Mouse (Mus musculus) E14TG2a.4 (cell line): Measurements from ENCODE around the gene Ppil2.

Experiments
- H3K27me3 ChIP-seq: 2 replicates; pipeline ENCODE4 v1.6.1; 2014; ENCODE audit warnings: low read length, control low read depth; ENCODE audit not compliant: insufficient read depth
- H3K36me3 ChIP-seq: 2 replicates; pipeline ENCODE4 v1.6.1; 2014; ENCODE audit warnings: low read length, control low read depth; ENCODE audit not compliant: insufficient read depth
- H3K4me1 ChIP-seq: replicated peaks from 2 replicates; pipeline ENCODE4 v1.6.1; 2014; ENCODE audit warnings: low read depth, low read length, control low read depth
- H3K4me3 ChIP-seq: replicated peaks from 2 replicates; pipeline ENCODE4 v1.5.1; 2014; ENCODE audit warnings: mild to moderate bottlenecking, low read length
- H3K9me3 ChIP-seq: 2 replicates; pipeline ENCODE4 v1.6.1; 2014; ENCODE audit warnings: low read length, control low read depth
- CTCF ChIP-seq: conservative IDR thresholded peaks from 2 replicates; pipeline ENCODE4 v1.5.1; 2014; ENCODE audit warnings: low read length
- NANOG ChIP-seq: IDR thresholded peaks from 2 replicates; pipeline ENCODE4 v1.6.1; 2014; ENCODE audit warnings: borderline replicate concordance, low read length, mixed read lengths
- POU5F1 ChIP-seq: IDR thresholded peaks from 2 replicates; pipeline ENCODE4 v1.6.1; 2014; ENCODE audit warnings: low read length, borderline replicate concordance

Ppil2 gene

GRCm38 (mm10) chr16:17121569-17121968 is 10.5 kb upstream of the Ppil2 start:
- peaks cover 69% of the 10 kb centered on the region for H3K4me1 ChIP-seq
- TF ChIP-seq POU5F1 = no peak
- TF ChIP-seq NANOG = no peak
- no peak for TF ChIP-seq CTCF
- H3K4me3 ChIP-seq = peak overlapping the region; percentile 85
- peaks cover 69% of the 10 kb centered on the region for H3K36me3 ChIP-seq
- no peaks in the 10 kb centered on the region for H3K9me3 ChIP-seq
- H3K27me3 ChIP-seq = no peaks in the 10 kb centered on the region

DNA sequence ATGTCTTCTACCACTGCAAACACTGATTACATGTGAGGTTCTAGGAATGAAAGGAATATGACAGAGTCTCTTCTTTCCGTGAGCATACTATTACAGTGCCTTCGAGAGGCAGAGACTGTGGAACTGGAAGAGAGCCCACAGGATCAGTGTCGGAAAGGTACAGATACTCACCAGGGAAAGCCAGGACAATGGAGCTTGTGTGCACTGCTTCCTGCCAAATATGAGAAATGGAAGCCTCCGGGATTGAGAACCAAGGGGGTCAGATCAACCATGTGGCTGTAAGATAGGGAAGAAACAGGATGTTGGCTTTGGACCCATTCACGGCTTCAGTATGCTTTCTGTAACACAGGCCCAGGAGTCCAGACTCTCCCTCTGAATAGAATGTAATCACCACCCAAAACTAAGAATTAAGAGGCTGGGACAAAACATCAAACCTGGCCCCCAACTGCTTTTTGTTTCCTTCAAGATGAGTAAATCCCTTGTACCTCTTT is 6.3 kb upstream of the Ppil2 start:
- no peaks in the 10 kb centered on the region for H3K27me3 ChIP-seq
- peaks cover 96% of the 10 kb centered on the region for H3K36me3 ChIP-seq
- H3K9me3 ChIP-seq = no peaks in the 10 kb centered on the region
- TF ChIP-seq POU5F1 (no peak), CTCF (no peak), NANOG (no peak)
- peaks cover 39% of the 10 kb centered on the region for H3K4me1 ChIP-seq
- H3K4me3 ChIP-seq = no peak overlapping the region

- H3K4me1 ChIP-seq = peaks cover 18% of the 10 kb centered on the region
- H3K4me3 ChIP-seq = no peak overlapping the region
- H3K27me3 ChIP-seq = no peaks in the 10 kb centered on the region
- TF ChIP-seq NANOG = no peak
- TF ChIP-seq POU5F1 = no peak
- no peak for TF ChIP-seq CTCF
- H3K36me3 ChIP-seq = peaks cover 94% of the 10 kb centered on the region
- H3K9me3 ChIP-seq = no peaks in the 10 kb centered on the region
These were observed 6.5 kb downstream of the Ppil2 start for GRCm38 (mm10) chr16:17104600-17104999.

- Histone ChIP-seq H3K36me3 (peaks cover 93% of the 10 kb centered on the region), H3K4me3 (no peak overlapping the region)
- TF ChIP-seq NANOG (no peak), CTCF (no peak), POU5F1 (no peak)
These were observed 8.3 kb downstream of the Ppil2 start for GRCm38 (mm10) chr16:17102630-17103220.

GRCm38 (mm10) chr16:17096938-17097337 is 14.1 kb downstream of the Ppil2 start:
- H3K36me3 ChIP-seq = peaks cover 96% of the 10 kb centered on the region
- TF ChIP-seq CTCF = no peak
- TF ChIP-seq NANOG = no peak
- no peak for TF ChIP-seq POU5F1
- no peaks in the 10 kb centered on the region for H3K4me1 ChIP-seq
- H3K4me3 ChIP-seq = no peak overlapping the region
- no peaks in the 10 kb centered on the region for H3K27me3 ChIP-seq
- no peaks in the 10 kb centered on the region for H3K9me3 ChIP-seq

More at GRCm38 (mm10) chr16:17102630-17103220, 8.3 kb downstream of the Ppil2 start:
- H3K27me3 ChIP-seq = no peaks in the 10 kb centered on the region
- H3K9me3 ChIP-seq = no peaks in the 10 kb centered on the region
- H3K4me1 ChIP-seq = peaks cover 12% of the 10 kb centered on the region; the same call in 1 of the 2 replicates

- H3K27me3 ChIP-seq = no peaks in the 10 kb centered on the region
- peaks cover 22% of the 10 kb centered on the region for H3K4me1 ChIP-seq
- TF ChIP-seq CTCF = no peak
- no peak for TF ChIP-seq POU5F1
- TF ChIP-seq NANOG = no peak
- no peak overlapping the region for H3K4me3 ChIP-seq
- no peaks in the 10 kb centered on the region for H3K9me3 ChIP-seq
- H3K36me3 ChIP-seq = peaks cover 100% of the 10 kb centered on the region
These were observed 22.7 kb downstream of the Ppil2 start for GRCm38 (mm10) chr16:17088346-17088745.

DNA sequence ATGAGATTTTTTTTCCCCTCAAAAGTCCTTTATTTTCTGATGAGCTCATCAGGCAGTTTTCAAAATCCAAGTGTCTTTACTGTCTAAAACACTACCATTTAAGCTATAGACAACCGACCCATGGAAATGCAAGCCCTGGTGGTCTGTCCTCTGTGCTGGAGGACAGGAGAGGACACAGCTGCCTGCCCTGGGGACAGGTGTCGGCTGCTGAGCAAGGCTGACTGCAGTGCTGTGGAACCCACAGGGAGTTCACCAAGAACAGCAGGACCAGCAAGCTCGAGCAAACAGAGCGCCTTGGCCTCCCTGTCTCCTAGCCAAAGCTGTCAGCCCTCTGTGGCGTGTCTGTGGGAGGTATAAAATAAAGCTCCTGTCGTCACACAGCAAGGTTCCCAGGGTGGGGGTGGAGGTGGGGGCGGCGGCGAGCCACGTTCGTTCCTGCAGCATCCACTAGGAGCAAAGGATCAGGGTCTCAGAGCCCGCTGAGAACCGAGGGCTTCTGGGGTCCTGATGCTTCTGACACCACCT is 24.3 kb downstream of the Ppil2 start:
- no peak overlapping the region for H3K4me3 ChIP-seq
- H3K4me1 ChIP-seq = peaks cover 22% of the 10 kb centered on the region
- peaks cover 100% of the 10 kb centered on the region for H3K36me3 ChIP-seq
- no peaks in the 10 kb centered on the region for H3K27me3 ChIP-seq
- no peak for TF ChIP-seq NANOG
- TF ChIP-seq CTCF = no peak
- no peak for TF ChIP-seq POU5F1
- H3K9me3 ChIP-seq = no peaks in the 10 kb centered on the region

DNA sequence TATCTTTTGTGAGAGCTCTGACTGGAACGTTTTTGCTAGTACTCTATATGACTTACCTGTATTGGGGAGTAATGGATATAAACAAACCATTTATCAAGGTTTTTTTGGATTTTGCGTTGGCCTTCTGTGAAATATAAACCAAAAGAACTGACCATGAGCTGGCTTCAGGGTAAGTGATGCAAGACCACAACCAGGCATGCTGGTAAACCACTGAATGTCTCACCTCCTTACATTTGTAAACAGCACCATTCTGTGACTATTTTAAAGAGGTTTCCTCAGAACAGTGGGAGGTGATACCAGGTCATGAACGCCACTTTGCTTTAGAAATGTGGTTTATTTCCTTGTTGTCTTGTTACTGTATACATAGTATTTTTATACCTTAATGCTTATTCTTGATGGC is 24.8 kb downstream of the Ppil2 start:
- no peak overlapping the region for H3K4me3 ChIP-seq
- TF ChIP-seq CTCF = no peak
- TF ChIP-seq POU5F1 = no peak
- no peak for TF ChIP-seq NANOG
- H3K9me3 ChIP-seq = no peaks in the 10 kb centered on the region
- peaks cover 22% of the 10 kb centered on the region for H3K4me1 ChIP-seq
- H3K36me3 ChIP-seq = peaks cover 100% of the 10 kb centered on the region
- H3K27me3 ChIP-seq = no peaks in the 10 kb centered on the region

DNA sequence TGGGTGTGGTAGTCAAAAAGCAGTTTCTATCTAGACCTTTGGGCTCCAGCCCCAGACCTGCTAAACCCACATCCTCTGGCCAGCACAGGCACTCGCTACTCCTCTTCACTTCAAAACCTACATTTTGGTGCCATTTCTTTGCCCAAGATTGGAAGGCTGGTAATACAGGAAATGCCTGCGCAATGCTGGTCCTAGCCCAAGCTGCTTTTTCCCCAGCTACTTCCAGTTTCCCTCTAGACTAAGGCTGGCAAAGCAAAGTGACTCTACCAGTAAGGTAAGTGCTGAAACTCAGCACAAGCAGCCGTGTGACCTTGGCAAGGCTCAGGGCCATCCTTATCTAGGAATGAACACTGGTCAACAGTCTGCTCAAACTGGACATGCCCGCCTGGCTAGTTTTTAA is 25.4 kb downstream of the Ppil2 start:
- Histone ChIP-seq H3K27me3 (no peaks in the 10 kb centered on the region), H3K4me3 (no peak overlapping the region), H3K4me1 (peaks cover 22% of the 10 kb centered on the region), H3K36me3 (peaks cover 96% of the 10 kb centered on the region), H3K9me3 (no peaks in the 10 kb centered on the region)
- TF ChIP-seq CTCF (no peak), POU5F1 (no peak), NANOG (no peak)
